Mouse (Mus musculus): ENCODE measurements at regions not wholly inside any gene's neighbourhood (a gene's known extent, or its start where the extent isn't known, plus 50 kb on each side); places are given as distances from the start of the nearest gene placed in this dataset.

DNA sequence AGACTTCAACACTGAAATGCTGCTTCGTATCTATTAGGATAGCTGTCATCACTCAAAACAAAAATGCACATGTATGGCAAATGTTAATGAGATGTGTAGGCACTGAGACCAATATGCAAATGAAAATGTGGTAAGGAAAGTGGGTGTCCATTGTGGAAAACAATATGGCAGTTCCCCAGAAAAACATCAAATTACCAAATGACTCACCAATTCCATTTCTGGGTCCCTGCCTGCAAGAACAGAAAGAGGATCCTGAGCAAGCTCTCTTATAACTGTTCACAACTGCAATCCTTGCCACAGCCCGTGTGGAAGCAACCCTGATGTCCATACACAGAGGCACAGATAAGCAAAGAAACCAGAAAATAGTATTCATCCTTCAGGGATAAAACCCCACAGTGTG, 442.0 kb downstream of the Defb40 start:
- Histone ChIP-seq H3K27me3 (no peaks in the 10 kb centered on the region), H3K4me2 (no peak overlapping the region), H3K4me3 (no peak overlapping the region), H3K36me3 (no peaks in the 10 kb centered on the region), H3K9ac (no peak overlapping the region), H3K9me3 (no peaks in the 10 kb centered on the region), H3K4me1 (replicated peaks) (no peaks in the 10 kb centered on the region), H3K27ac (no peak overlapping the region)
- ATAC-seq (ENCODE audit: low FRiP score): no peak
- WGBS: 89% methylated on average over 2 of the region's 2 CpGs

DNA sequence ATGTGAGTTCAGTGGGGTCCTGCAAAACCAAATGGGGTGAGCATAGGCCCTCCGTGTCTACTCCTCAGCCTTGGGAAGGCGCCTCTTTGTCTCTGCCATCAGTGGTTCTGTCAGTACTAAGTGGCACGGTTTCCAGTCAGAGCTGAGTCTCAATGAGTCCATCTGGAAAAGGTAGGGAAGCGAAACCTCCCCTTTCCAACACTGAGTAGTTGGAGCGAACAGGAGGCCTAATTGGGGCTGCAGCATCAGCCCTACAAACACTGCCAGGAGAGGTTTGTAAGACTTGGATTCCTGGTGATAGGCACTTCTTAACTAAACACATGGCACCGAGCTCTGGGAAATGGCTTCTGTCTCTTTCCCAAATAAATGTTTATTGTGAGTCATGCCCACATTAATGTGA, 449.9 kb downstream of the Defb40 start:
- 94% methylated on average over 6 of the region's 6 CpGs for WGBS
- Histone ChIP-seq H3K4me3 (no peak overlapping the region), H3K36me3 (no peaks in the 10 kb centered on the region), H3K4me2 (no peak overlapping the region), H3K27me3 (no peaks in the 10 kb centered on the region), H3K9me3 (no peaks in the 10 kb centered on the region), H3K9ac (no peak overlapping the region), H3K27ac (no peak overlapping the region), H3K4me1 (replicated peaks) (no peaks in the 10 kb centered on the region)
- no peak for ATAC-seq (ENCODE audit: low FRiP score)

DNA sequence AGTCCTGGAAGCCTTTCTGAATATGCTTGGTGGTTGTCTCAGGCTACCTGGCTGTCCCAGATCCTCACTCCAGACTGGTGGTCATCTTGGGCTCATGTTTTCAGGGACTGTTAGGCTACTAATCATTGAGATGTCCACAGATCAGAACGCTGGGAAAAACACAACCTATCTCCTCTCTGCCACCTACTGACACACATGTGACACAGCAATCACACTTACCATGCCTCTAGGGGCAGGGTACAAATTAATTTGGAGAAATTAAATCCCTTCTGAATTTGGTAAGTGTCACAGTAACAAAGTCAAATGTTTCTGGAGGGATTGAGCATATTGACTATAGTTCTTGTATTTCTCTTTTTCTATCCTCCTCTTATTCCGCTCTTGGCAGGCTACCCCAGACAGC, 465.6 kb downstream of the Defb40 start:
- 59% methylated on average over 2 of the region's 2 CpGs for WGBS
- no peaks in the 10 kb centered on the region for H3K9me3 ChIP-seq

DNA sequence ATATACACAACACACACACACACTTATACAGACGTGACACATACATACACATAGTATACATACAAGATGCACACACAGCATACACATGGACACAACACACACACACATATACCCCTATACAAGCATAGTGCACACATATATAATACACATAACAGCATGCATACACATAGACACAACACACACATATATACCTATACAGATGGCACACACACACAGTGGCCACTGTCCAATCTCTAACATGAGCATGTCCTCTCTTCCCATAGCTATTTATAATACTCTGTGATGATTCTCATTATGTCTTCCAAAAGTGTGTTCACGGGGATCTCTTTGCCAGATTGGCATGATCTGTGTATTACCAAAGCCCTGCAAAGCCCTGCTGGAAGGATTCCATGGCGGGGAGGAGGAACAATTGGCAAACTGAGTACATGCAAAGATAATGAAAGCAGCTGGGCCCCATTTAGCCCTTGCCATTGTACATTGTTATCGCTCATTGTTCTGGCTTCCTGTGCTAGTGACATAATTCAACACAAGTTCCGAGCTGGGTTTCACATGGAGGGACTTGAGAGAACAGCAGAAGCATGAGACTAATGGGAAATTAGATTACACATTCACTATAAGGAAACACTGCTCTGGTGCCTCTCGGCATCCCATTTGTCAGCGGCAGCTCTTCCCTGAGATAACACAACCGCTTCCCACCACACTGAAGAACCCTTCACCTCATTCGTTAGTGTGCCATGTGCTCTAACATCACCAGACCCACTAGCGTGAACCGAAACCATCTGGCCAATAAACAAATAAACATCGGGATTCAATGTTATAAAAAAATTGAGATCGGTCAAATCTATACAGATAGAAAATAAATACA, 471.7 kb downstream of the Defb40 start:
- Histone ChIP-seq H3K27me3 (no peaks in the 10 kb centered on the region), H3K4me3 (no peak overlapping the region), H3K4me2 (no peak overlapping the region), H3K9ac (no peak overlapping the region), H3K36me3 (no peaks in the 10 kb centered on the region), H3K27ac (no peak overlapping the region), H3K4me1 (replicated peaks) (peaks cover 3% of the 10 kb centered on the region; the same call in 1 of the 2 replicates), H3K9me3 (no peaks in the 10 kb centered on the region)
- peak; percentile 49 for ATAC-seq (ENCODE audit: low FRiP score)
- WGBS: 76% methylated on average over 13 of the region's 13 CpGs

More for the DNA sequence above, 465.6 kb downstream of the Defb40 start:
- ATAC-seq (ENCODE audit: low FRiP score): no peak
- Histone ChIP-seq H3K4me1 (replicated peaks) (no peaks in the 10 kb centered on the region), H3K36me3 (no peaks in the 10 kb centered on the region), H3K27ac (no peak overlapping the region), H3K27me3 (no peaks in the 10 kb centered on the region), H3K4me2 (no peak overlapping the region), H3K9ac (no peak overlapping the region), H3K4me3 (no peak overlapping the region)

DNA sequence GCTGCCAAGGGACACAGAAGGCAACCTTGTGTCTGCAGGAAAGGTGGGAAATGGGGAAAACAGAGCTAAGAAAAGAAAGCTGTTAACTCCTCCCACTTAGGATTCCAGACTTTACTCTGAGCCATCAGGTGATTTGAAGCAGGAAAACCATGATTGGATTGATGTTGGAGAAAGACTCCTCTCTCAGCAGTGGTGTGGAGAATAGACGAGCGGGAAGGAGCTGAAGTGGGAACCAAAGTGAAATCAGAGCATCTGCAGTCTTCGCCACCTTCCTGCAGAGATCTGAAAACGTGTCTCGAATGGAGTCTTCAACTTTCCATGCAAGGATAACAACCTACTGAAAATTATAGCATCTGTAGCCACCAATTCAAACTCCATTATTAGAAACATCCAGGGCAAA, 487.4 kb downstream of the Defb40 start:
- H3K4me3 ChIP-seq: no peak overlapping the region
- WGBS: 90% methylated on average over 5 of the region's 5 CpGs
- H3K9ac ChIP-seq: no peak overlapping the region
- no peaks in the 10 kb centered on the region for H3K9me3 ChIP-seq
- no peak overlapping the region for H3K27ac ChIP-seq
- no peaks in the 10 kb centered on the region for H3K36me3 ChIP-seq
- no peak overlapping the region for H3K4me2 ChIP-seq
- no peaks in the 10 kb centered on the region for H3K4me1 ChIP-seq (replicated peaks)
- H3K27me3 ChIP-seq: no peaks in the 10 kb centered on the region
- no peak for ATAC-seq (ENCODE audit: low FRiP score)

DNA sequence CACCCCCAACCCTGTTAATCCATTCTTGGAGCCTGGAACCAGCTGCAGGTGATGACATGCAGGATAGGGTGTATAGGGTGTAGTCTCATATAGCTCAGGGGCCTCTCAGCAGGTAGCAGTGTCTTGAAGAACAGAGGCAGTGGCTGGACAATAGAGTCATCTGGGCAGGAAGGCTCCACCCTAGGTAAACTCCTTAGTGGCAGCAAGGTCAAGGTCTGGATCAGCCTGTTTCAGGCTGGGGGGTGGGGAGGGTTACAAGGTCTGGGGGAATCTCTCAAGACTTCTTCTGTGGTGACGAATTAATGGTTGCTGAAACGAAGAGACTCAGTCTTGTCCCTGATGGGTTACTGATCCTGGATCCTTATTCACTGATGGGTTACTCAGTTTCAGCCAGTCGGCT, 498.0 kb downstream of the Defb40 start:
- WGBS: 91% methylated on average over 3 of the region's 3 CpGs

DNA sequence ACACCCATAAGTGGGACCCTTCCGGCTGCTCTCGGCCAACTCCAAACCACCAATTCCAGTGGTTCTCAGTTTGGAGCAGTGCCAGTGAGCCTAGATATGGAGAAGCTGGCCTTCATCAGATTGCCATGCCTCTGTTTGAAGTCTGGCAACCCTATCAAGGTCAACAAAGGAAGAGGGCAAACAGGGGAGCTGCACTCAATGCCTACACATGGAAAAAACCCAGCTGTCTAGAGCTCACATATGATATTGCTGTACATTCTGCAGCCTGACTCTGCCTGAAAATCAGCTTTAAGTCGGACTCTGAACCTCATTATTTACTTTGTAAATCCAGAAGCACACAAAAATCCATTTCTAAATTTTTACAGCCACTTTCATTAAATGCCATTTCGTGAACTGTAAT, 499.9 kb downstream of the Defb40 start:
- Histone ChIP-seq H3K4me1 (replicated peaks) (no peaks in the 10 kb centered on the region), H3K27ac (no peak overlapping the region), H3K36me3 (no peaks in the 10 kb centered on the region), H3K9me3 (no peaks in the 10 kb centered on the region), H3K4me3 (no peak overlapping the region), H3K9ac (no peak overlapping the region), H3K27me3 (no peaks in the 10 kb centered on the region), H3K4me2 (no peak overlapping the region)
- WGBS: 91% methylated on average over 4 of the region's 4 CpGs
- no peak for ATAC-seq (ENCODE audit: low FRiP score)

More for the DNA sequence above, 498.0 kb downstream of the Defb40 start:
- no peaks in the 10 kb centered on the region for H3K36me3 ChIP-seq
- H3K27me3 ChIP-seq: no peaks in the 10 kb centered on the region
- no peaks in the 10 kb centered on the region for H3K4me1 ChIP-seq (replicated peaks)
- no peak overlapping the region for H3K27ac ChIP-seq
- H3K4me2 ChIP-seq: no peak overlapping the region
- ATAC-seq (ENCODE audit: low FRiP score): no peak
- H3K9ac ChIP-seq: no peak overlapping the region
- no peaks in the 10 kb centered on the region for H3K9me3 ChIP-seq
- no peak overlapping the region for H3K4me3 ChIP-seq

DNA sequence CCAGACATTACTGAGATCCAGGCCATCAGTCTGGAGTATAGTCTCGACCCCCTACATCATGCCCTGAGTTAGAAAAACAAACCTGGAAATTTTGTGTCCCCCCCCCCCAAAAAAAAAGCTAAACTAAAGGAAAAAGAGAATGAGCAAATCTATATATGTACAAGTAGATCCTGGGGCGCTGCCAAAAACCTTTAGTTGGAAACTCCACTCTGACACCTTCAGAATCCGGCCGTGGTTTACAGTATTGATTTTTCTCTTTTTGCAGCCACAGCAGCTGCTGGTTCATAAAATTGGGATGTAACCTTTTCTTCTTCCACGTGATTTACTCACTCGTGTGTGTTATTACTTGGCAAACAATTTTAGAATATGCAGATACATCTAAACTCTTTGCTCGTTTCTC, 510.5 kb downstream of the Defb40 start:
- Histone ChIP-seq H3K4me2 (no peak overlapping the region), H3K27me3 (no peaks in the 10 kb centered on the region), H3K36me3 (no peaks in the 10 kb centered on the region), H3K9me3 (no peaks in the 10 kb centered on the region), H3K4me3 (no peak overlapping the region), H3K27ac (no peak overlapping the region), H3K9ac (no peak overlapping the region), H3K4me1 (replicated peaks) (no peaks in the 10 kb centered on the region)
- 88% methylated on average over 7 of the region's 7 CpGs for WGBS
- no peak for ATAC-seq (ENCODE audit: low FRiP score)

DNA sequence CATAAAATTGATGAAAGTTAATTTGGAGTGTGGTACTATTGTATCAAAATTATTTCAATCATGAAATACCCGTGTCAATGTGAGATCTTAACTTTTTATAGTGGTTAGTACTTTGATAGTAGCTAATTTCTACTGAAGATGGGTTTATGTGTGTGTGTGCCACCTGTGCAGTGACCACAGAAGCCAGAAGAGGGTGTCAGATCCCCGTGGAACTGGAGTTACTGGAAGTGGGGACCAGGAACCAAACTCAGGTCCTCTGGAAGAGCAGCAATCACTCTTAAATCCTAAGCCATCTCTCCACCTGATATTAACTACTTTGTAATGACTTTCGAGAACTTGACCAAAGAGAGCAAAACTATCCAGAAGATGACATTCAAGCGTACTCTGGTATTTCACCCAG, 517.4 kb downstream of the Defb40 start:
- Histone ChIP-seq H3K4me2 (no peak overlapping the region), H3K27me3 (no peaks in the 10 kb centered on the region), H3K4me3 (no peak overlapping the region), H3K36me3 (no peaks in the 10 kb centered on the region), H3K9ac (no peak overlapping the region), H3K4me1 (replicated peaks) (no peaks in the 10 kb centered on the region), H3K9me3 (no peaks in the 10 kb centered on the region), H3K27ac (no peak overlapping the region)
- WGBS: 82% methylated on average over 4 of the region's 4 CpGs
- no peak for ATAC-seq (ENCODE audit: low FRiP score)

DNA sequence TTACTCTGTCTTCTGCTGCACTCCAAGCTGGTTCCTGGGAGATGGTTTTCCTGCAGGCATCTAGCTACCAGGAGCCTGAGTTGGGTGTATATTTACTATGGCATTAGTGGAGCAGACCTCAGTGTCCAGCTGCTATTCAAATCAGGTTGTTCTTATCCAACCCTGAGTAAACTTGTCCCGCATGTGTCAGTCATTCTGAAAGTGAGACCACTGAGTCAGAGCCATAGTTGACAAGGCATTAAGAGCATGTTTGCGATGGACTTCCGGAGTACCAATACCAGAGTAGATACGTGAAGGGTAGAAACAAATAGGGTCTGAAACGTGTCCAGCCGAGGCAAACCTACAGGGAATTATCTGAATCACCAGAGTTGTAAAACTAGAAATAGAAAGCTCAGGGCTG, 520.6 kb downstream of the Defb40 start:
- 93% methylated on average over 6 of the region's 6 CpGs for WGBS
- no peak for ATAC-seq (ENCODE audit: low FRiP score)
- H3K9me3 ChIP-seq: no peaks in the 10 kb centered on the region
- H3K9ac ChIP-seq: no peak overlapping the region
- H3K36me3 ChIP-seq: no peaks in the 10 kb centered on the region
- no peaks in the 10 kb centered on the region for H3K4me1 ChIP-seq (replicated peaks)
- no peaks in the 10 kb centered on the region for H3K27me3 ChIP-seq
- no peak overlapping the region for H3K27ac ChIP-seq
- no peak overlapping the region for H3K4me2 ChIP-seq
- no peak overlapping the region for H3K4me3 ChIP-seq

DNA sequence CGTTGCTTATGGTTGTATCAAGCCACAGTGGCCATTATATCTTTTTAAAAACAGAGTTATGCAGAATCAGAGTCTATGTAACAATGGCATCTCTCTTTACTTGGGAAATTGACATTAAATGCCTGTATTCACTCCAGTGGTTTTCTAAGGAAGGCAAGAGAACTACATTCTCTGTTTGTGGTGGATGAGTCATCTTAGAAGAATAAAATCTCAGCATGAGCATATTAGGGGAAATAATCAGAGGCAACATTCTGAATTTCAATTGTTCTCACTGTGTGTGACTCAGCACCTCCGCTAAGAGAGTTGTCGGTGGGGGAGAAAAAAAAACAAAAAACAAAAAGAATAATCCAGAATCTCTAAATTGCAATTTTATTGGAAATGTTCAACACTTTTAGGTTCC, 529.0 kb downstream of the Defb40 start:
- ATAC-seq (ENCODE audit: low FRiP score): no peak
- Histone ChIP-seq H3K4me2 (no peak overlapping the region), H3K4me3 (no peak overlapping the region), H3K4me1 (replicated peaks) (no peaks in the 10 kb centered on the region), H3K9ac (no peak overlapping the region), H3K9me3 (no peaks in the 10 kb centered on the region), H3K27me3 (no peaks in the 10 kb centered on the region), H3K36me3 (no peaks in the 10 kb centered on the region), H3K27ac (no peak overlapping the region)
- WGBS: 74% methylated on average over 3 of the region's 3 CpGs

DNA sequence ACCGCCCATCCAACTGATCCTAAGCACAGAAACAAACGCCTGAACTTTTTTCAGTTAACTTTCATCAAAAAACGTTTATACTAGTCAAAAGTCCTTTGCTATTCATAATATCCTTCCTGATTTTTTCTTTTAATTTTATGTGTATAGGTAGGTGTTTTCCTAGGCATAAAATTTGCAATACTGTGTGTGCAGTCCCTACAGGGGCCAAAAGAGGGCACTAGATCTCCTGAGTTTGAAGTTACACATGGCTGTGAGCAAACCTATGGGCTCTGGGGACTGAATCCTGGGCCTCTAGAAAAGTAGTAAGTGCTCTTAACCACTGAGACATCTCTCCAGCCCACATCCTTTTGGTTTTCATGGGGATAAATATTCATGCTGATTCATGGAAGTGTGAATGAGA, 535.8 kb downstream of the Defb40 start:
- no peak for ATAC-seq (ENCODE audit: low FRiP score)

DNA sequence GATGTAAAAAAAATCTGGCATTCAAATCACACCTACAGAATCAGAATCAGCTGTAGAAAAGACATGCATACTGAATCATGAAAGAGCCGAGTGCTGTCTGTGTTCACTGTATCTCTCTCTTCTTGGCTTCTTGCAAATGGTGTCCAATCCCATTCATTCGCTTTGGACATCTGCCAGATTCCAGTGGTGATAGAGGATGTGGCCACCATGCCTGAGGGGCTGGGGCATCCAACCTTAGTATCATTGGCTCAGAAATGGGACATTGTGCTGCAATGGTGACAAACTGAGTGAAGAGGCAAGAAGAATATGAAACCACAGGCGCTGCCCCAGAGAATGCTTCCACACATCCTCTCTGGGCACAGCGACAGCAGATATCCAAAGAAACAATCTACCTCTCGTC, 555.2 kb downstream of the Defb40 start:
- no peaks in the 10 kb centered on the region for H3K27me3 ChIP-seq
- no peak overlapping the region for H3K9ac ChIP-seq
- no peak overlapping the region for H3K27ac ChIP-seq
- no peaks in the 10 kb centered on the region for H3K4me1 ChIP-seq (replicated peaks)
- no peaks in the 10 kb centered on the region for H3K36me3 ChIP-seq
- no peak for ATAC-seq (ENCODE audit: low FRiP score)
- WGBS: 81% methylated on average over 5 of the region's 5 CpGs
- H3K4me2 ChIP-seq: no peak overlapping the region
- H3K4me3 ChIP-seq: no peak overlapping the region
- no peaks in the 10 kb centered on the region for H3K9me3 ChIP-seq

More for the DNA sequence above, 535.8 kb downstream of the Defb40 start:
- WGBS: 74% methylated on average over 3 of the region's 3 CpGs
- Histone ChIP-seq H3K9me3 (no peaks in the 10 kb centered on the region), H3K36me3 (no peaks in the 10 kb centered on the region), H3K4me1 (replicated peaks) (no peaks in the 10 kb centered on the region), H3K4me3 (no peak overlapping the region), H3K27me3 (no peaks in the 10 kb centered on the region), H3K9ac (no peak overlapping the region), H3K27ac (no peak overlapping the region), H3K4me2 (no peak overlapping the region)
